ENCODE assay signal across 8 mouse cellular contexts in the genomic region with DNA sequence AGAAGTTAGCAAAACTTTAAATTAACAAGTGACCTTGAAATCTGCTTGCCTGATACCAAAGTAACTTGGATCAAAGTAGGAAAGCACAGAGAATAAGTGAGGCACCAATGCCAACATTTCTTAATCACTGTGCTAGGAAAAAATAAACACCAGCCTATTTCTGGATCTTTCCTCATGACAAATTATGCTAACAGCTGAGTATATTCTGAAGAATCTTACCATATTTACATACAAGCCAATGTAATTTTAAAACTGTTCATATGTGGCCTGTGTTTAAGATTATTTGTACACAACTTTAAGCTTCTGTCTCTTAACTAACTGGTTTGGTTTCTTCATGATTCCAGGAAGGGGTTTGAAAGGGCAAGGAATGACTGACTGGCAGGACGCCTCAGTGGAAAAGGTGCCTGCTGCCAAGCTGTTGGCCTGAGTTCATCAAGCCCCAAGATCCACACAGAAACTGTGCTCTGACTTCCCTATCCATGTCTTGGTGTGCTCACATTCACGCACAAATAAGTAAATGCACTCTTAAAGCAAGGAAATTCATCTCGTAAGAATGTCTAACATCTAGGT. TPM values are rescaled to one million over a fixed set of nuclear protein-coding genes. Genes with fewer than 3 reads are reported as not detected.
DNase-seq lines count a peak whose midpoint lies in the region; ATAC-seq and TF ChIP-seq lines count a peak whose summit lies in the region.

No protein-coding gene starts in this region.

- peak overlapping the region; percentile 7; the same call in 1 of the 2 replicates for H3K9ac ChIP-seq in embryonic facial prominence, embryonic 13.5 days
- H3K9ac ChIP-seq in heart, postnatal 0 days (replicated peaks; ENCODE audit: low read depth, low read length) = peak overlapping the region; percentile 97

- peaks cover 23% of the 10 kb centered on the region for H3K36me3 ChIP-seq in embryonic facial prominence, embryonic 13.5 days
- H3K36me3 ChIP-seq in heart, postnatal 0 days (replicated peaks; ENCODE audit: control insufficient read depth, insufficient read depth, low read length) = peaks cover 23% of the 10 kb centered on the region
- peaks cover 30% of the 10 kb centered on the region for H3K36me3 ChIP-seq in midbrain, embryonic 10.5 days

- H3K27ac ChIP-seq in embryonic facial prominence, embryonic 13.5 days = no peak overlapping the region
- peak overlapping the region; percentile 70 for H3K27ac ChIP-seq in heart, postnatal 0 days (ENCODE audit: low read depth)
- no peak overlapping the region for H3K27ac ChIP-seq in midbrain, embryonic 10.5 days (replicated peaks)

- 49% methylated on average over 3 of the region's 3 CpGs for WGBS in embryonic facial prominence, embryonic 13.5 days
- 5% methylated on average over 3 of the region's 3 CpGs for WGBS in heart, postnatal 0 days
- 80% methylated on average over 3 of the region's 3 CpGs for WGBS in midbrain, embryonic 10.5 days

- DNase-seq in right cerebral cortex, postnatal 10 days (ENCODE audit: low spot score in 2 of 2) = peak; percentile 54 to 65
- DNase-seq in right cerebral cortex, postnatal 14 days = no peak
- DNase-seq in heart, postnatal 0 days (ENCODE audit: low spot score) = peak; percentile 46
- peak; percentile 72 to 76 for DNase-seq in kidney, postnatal 36 days
- DNase-seq in midbrain, embryonic 10.5 days (ENCODE audit: low spot score) = no peak
- DNase-seq in T-cell, adult 2 months (ENCODE audit: low spot score) = no peak

- peak overlapping the region; percentile 74 for H3K4me2 ChIP-seq in embryonic facial prominence, embryonic 13.5 days
- peak overlapping the region; percentile 81 for H3K4me2 ChIP-seq in heart, postnatal 0 days (ENCODE audit: low read depth, low read length)

- H3K4me1 ChIP-seq in embryonic facial prominence, embryonic 13.5 days = peaks cover 16% of the 10 kb centered on the region
- H3K4me1 ChIP-seq in heart, postnatal 0 days (ENCODE audit: control insufficient read depth, insufficient read depth) = peaks cover 4% of the 10 kb centered on the region; the same call in 1 of the 2 replicates
- H3K4me1 ChIP-seq in midbrain, embryonic 10.5 days = peaks cover 33% of the 10 kb centered on the region

- TF ChIP-seq EP300 in heart, postnatal 0 days (IDR thresholded peaks at IDR 0.05; ENCODE audit: low read depth) = no peak

- no peak for TF ChIP-seq CTCF in heart, postnatal 0 days (IDR thresholded peaks at IDR 0.05; ENCODE audit: low read depth)

- H3K4me3 ChIP-seq in embryonic facial prominence, embryonic 13.5 days = peak overlapping the region; percentile 98
- H3K4me3 ChIP-seq in heart, postnatal 0 days (ENCODE audit: low read depth, low read length) = peak overlapping the region; percentile 90
- H3K4me3 ChIP-seq in midbrain, embryonic 10.5 days = peak overlapping the region; percentile 97

- H3K9me3 ChIP-seq in embryonic facial prominence, embryonic 13.5 days = no peaks in the 10 kb centered on the region
- H3K9me3 ChIP-seq in heart, postnatal 0 days (replicated peaks; ENCODE audit: control insufficient read depth, low read length) = no peaks in the 10 kb centered on the region
- no peaks in the 10 kb centered on the region for H3K9me3 ChIP-seq in midbrain, embryonic 10.5 days (replicated peaks)

- no peaks in the 10 kb centered on the region for H3K27me3 ChIP-seq in embryonic facial prominence, embryonic 13.5 days
- no peaks in the 10 kb centered on the region for H3K27me3 ChIP-seq in heart, postnatal 0 days (ENCODE audit: control insufficient read depth, insufficient read depth, low read length)
- no peaks in the 10 kb centered on the region for H3K27me3 ChIP-seq in midbrain, embryonic 10.5 days (ENCODE audit: low read depth, poor library complexity, severe bottlenecking)

- ATAC-seq in embryonic facial prominence, embryonic 13.5 days (ENCODE audit: insufficient number of reproducible peaks, insufficient read depth, low FRiP score, low TSS enrichment, low read depth) = no peak
- no peak for ATAC-seq in heart, postnatal 0 days (ENCODE audit: insufficient read depth, low read depth)
- ATAC-seq in CD4-positive, CD25-positive, alpha-beta regulatory T cell, adult 4 months = no peak

RNA-seq across cellular contexts. Expression of gene Lsmem1, which starts 20.8 kb away (rescaled TPM):
- polyA plus RNA-seq in embryonic facial prominence, embryonic 13.5 days (2015; fragmentation: Nextera tagmentation; extraction: Ambion mirVana) = 0.22 TPM in 1 of 2 replicates, not detected in the other
- total RNA-seq in heart, postnatal 0 days (2014; rRNA removed; ENCODE audit: low replicate concordance) = 5.1 and 9.2 TPM in 2 replicates
- polyA plus RNA-seq in heart, postnatal 0 days (2015; fragmentation: Nextera tagmentation; extraction: Ambion mirVana) = 24.3 and 37.5 TPM in 2 replicates
- polyA plus RNA-seq in midbrain, embryonic 10.5 days (2016; fragmentation: Nextera tagmentation; extraction: Ambion mirVana) = not detected in 2 replicates
- polyA plus RNA-seq in CD4-positive, CD25-positive, alpha-beta regulatory T cell, adult 4 months (2017; shearing (Covaris generic)) = not detected

RNA-seq across cellular contexts. Expression of gene Ifrd1, which starts 28.2 kb away (rescaled TPM):
- polyA plus RNA-seq in embryonic facial prominence, embryonic 13.5 days (2015; fragmentation: Nextera tagmentation; extraction: Ambion mirVana) = 113 and 121 TPM in 2 replicates
- total RNA-seq in heart, postnatal 0 days (2014; rRNA removed; ENCODE audit: low replicate concordance) = 47.0 and 74.6 TPM in 2 replicates
- 90.4 and 117 TPM in 2 replicates for polyA plus RNA-seq in heart, postnatal 0 days (2015; fragmentation: Nextera tagmentation; extraction: Ambion mirVana)
- polyA plus RNA-seq in midbrain, embryonic 10.5 days (2016; fragmentation: Nextera tagmentation; extraction: Ambion mirVana) = 133 and 140 TPM in 2 replicates
- polyA plus RNA-seq in CD4-positive, CD25-positive, alpha-beta regulatory T cell, adult 4 months (2017; shearing (Covaris generic)) = 10 to 100 TPM; 46.7 to 49.4 TPM

Comparison
In these comparisons a context has a peak if more than half of its experiments do, and no peak if none do; other contexts are left out.
1. DNase-seq: peak in right cerebral cortex, postnatal 10 days (2 of 2), heart, postnatal 0 days (single experiment) and kidney, postnatal 36 days (2 of 2); none in right cerebral cortex, postnatal 14 days (single experiment), midbrain, embryonic 10.5 days (single experiment) and T-cell, adult 2 months (single experiment).
2. RNA of gene Lsmem1, which starts 20.8 kb away (polyA plus RNA-seq): 24.3 to 37.5 TPM in heart, postnatal 0 days; not detected in CD4-positive, CD25-positive, alpha-beta regulatory T cell, adult 4 months, 0.22 TPM in embryonic facial prominence, embryonic 13.5 days and not detected in midbrain, embryonic 10.5 days; every median in the first group is over 10 times any median in the second.
3. Peak in every context shown above with its lines, with median percentiles within 50 percentile points of each other: H3K4me3 ChIP-seq.